Mouse (Mus musculus) small intestine, adult 2 months (tissue): Measurements from ENCODE around the gene Slc9a3r2.
A peak's percentile ranks its signal among the peaks of the same experiment; 100 is the strongest.

Experiments used
- CTCF ChIP-seq: fragments of 200-500 bp; IDR thresholded peaks from 2 replicates; pipeline ENCODE4 v1.5.1; 2012; ENCODE audit warnings: low read depth, mild to moderate bottlenecking, control low read depth, inconsistent platforms, low read length, moderate library complexity, mixed read lengths; ENCODE audit not compliant: insufficient replicate concordance, insufficient read length; ENCODE audit errors: extremely low read depth
- POLR2A ChIP-seq: fragments of 200-500 bp; IDR thresholded peaks from 2 replicates; pipeline ENCODE4 v1.6.1; 2012; ENCODE audit warnings: low read depth, mild to moderate bottlenecking, control low read depth, inconsistent platforms, low read length, moderate library complexity

DNA sequence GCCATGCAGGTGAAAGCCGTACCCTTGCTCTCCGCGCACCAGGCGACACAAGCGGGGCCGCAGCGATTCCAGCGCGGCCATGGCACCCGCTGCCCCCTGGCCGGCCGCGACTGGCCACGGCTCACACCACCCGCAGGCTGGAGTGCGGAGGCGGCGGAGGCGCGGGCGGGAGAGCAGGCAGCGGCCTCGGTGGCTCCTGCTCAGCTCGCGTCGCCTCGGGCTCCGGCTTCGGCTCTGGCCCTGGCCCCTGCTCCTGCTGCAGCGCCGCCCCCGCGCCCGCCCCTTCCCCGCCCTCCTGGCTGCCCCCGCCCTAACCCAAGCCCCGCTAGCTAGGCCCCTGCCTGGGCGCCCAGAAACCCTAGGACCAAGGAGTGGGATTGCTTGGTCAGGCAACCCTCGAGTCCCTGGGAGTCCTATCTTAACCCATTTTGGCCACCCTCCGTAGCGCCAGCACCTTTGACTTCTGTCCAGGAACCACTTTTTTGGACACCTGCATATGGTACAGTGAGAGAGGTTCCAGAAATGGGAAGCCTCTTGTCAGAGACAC lies at the start of gene Slc9a3r2:
- TF ChIP-seq CTCF (no peak), POLR2A (0 out of 2 replicates have a peak, but pooled peaks have one; percentile 31)
